Mouse (Mus musculus) Patski (cell line): ENCODE measurements around the gene Kmt2b. TPM values are rescaled to one million over a fixed set of nuclear protein-coding genes. Genes with fewer than 3 reads are reported as not detected.

Experiments
- ATAC-seq: fragments of 100-300 bp; one replicate; pipeline ENCODE4 v1.8.0; 2021
- CTCF ChIA-PET: fragments of 350-600 bp; sonication (Branson Sonifier 250); formaldehyde crosslinking; loops from one replicate; lab custom pipeline; 2022; ENCODE audit warnings: inconsistent platforms; lab: Charles Lee
- POLR2A ChIA-PET: fragments of 350-600 bp; sonication (Branson Sonifier 250); formaldehyde crosslinking; loops from one replicate; lab custom pipeline; 2022; ENCODE audit warnings: antibody characterized with exemption, inconsistent platforms; lab: Charles Lee
- DNase-seq: peaks from one replicate; pipeline ENCODE4 v3.0.0-alpha.2; 2011; ENCODE audit warnings: low read depth, low spot score
- H3K27me3 ChIP-seq: fragments of 371-371 bp; one replicate; pipeline ENCODE4 v1.5.1; 2021
- CTCF ChIP-seq: fragments of 100-300 bp; IDR thresholded peaks from one replicate; pipeline ENCODE4 v1.5.1; 2021
- in situ Hi-C: fragments of 300-500 bp; cut with MboI; formaldehyde crosslinking; loops from 3 replicates; pipeline ENCODE4 v1.11.1; 2018; ENCODE audit warnings: low pct_unique_long_range_greater_than_20kb, mixed read lengths
- polyA plus RNA-seq: library from polyadenylated mRNA; unstranded; gene quantifications from one replicate; pipeline ENCODE4 v1.2.3, GENCODE M21; 2021

Gene Kmt2b
- polyA plus RNA-seq, 1 experiment from 2014 or later = 40.7 TPM

DNA sequence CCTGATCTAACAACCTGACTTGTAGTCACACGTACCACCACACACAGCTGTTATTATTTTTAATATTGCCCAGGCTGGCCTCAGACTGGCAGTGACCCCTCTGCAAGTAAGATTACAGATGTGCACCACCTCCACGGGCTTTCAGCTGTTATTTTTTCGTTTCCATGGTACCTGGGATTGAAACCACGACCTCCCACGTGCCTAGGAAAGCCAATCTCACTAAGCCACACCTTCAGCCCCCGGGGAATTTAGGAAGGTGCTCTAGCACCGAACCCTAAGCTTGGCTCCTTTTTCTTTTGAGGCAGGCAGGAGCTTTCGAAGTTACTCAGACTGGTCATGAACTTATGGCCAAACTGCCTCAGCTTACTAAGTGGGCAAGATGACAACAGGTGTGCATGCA lies 15.9 kb upstream of the Kmt2b start:
- DNase-seq (no peak), ATAC-seq (no peak)
- POLR2A ChIA-PET = interaction anchor here (0.8 kb wide), 1 partner anchor 21 kb away, joined by 3 read pairs; no protein-coding TSS in a partner anchor
- CTCF ChIA-PET = interaction anchor here (1.0 to 9.3 kb wide), 3 partner anchors 9 to 64 kb away, joined by 3 to 65 read pairs (median 29); partner anchors contain the start of genes Kmt2b and Upk1a
- H3K27me3 ChIP-seq = no peaks in the 10 kb centered on the region
- no peak for TF ChIP-seq CTCF
- in situ Hi-C loops = no loop called here

DNA sequence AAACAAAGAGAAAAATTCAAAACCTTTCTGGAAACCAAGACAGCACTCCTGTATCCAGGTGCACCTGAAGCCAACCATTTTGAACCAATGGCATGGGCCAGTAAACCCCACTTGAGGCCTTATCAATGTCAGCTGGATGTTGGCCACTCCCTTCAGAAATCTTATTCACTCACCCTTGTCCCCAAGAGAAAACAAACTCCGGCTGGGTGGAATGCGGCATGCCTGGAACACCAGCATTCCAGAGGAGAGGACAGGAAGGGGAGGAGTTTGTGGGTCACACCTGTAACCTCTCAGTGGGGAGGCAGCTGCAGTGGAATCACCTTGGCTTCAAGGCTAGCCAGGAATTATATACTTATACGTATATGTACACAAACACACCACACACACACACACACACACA lies 14.1 kb upstream of the Kmt2b start:
- H3K27me3 ChIP-seq = no peaks in the 10 kb centered on the region
- TF ChIP-seq CTCF = no peak
- DNase-seq = no peak
- CTCF ChIA-PET = interaction anchor here (4.2 to 9.3 kb wide), 2 partner anchors 11 to 12 kb away, joined by 29 to 65 read pairs; partner anchors contain the start of genes Kmt2b and Upk1a
- no peak for ATAC-seq
- in situ Hi-C loops = no loop called here
- POLR2A ChIA-PET = no interaction called here

DNA sequence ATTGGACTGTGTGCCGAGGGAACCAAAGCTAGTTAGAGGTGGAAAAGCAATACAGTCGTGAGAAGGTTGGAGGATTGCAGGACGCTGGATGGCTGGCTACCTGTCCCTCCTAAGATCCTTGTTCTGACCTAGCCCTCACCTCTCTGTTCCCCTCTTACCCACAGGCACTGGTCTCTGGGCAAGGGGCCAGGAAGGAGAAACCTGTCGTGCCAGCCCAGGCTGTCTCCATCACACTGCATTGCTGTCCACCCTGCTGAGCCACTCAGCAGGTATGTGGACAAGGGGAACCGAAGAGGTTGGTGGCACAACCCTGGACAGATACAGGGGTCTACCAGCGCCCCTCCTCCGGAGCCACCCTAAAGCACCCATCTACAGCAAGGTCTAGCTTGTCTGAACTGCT lies 12.1 kb upstream of the Kmt2b start:
- CTCF ChIA-PET = interaction anchor here (0.8 to 9.3 kb wide), 3 partner anchors 10 to 17 kb away, joined by 3 to 65 read pairs (median 5); partner anchors contain the start of gene Kmt2b
- POLR2A ChIA-PET = interaction anchor here (0.6 kb wide), 1 partner anchor 10 kb away, joined by 4 read pairs; no protein-coding TSS in a partner anchor
- no peak for DNase-seq
- in situ Hi-C loops = no loop called here
- no peak for TF ChIP-seq CTCF
- no peak for ATAC-seq
- H3K27me3 ChIP-seq = no peaks in the 10 kb centered on the region

DNA sequence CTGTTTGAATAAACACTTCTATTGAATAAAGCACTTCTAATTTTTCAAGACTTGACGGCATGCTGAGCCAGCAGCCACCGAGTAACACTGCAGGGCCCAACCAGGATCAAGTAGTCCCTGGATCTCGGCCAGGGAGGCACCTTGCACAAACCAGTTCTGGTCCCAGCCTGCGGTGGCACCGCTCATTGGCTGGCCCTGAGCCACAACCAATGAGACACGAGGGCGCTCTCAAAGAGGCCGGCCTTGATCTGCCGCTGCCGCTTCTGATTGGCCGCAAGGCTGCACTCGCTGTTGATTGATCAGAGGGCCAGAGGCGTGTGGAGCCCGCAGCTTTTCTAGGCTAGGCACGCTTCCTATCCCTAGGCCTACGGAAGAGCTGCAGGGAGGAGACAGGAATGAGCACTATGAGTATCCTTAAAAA lies 11.4 kb upstream of the Kmt2b start:
- no peak for TF ChIP-seq CTCF
- no peaks in the 10 kb centered on the region for H3K27me3 ChIP-seq
- POLR2A ChIA-PET = no interaction called here
- DNase-seq (peak; percentile 68), ATAC-seq (peak; percentile 84)
- CTCF ChIA-PET = interaction anchor here (9.3 kb wide), 1 partner anchor 9 kb away, joined by 65 read pairs; the partner anchor contains the start of gene Kmt2b
- in situ Hi-C loops = no loop called here

DNA sequence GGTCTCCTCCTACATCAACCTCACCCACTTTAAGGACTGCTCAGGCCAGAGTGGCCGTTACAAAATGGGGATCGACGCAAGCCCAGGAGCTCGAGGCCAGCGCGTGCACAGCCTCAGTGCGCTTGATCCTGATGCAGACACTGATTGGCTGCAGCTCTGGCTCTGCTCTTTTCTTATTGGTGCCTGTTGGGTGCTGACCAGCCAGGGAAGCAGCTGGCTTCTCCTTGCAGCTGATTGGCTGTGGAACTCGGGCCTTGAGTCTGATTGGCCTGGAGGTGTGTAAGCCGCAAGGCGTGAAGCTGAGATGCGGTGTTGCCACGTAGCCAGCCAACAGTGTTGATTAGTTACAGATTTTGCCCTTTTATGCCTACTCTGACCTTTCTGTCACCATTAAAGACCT lies 10.3 kb upstream of the Kmt2b start, which contains the start of gene Zbtb32:
Gene Zbtb32, minus strand, starts transcription at position 124 of the 400 bp plus-strand sequence.
- in situ Hi-C loops = no loop called here
- no peaks in the 10 kb centered on the region for H3K27me3 ChIP-seq
- TF ChIP-seq CTCF = no peak
- CTCF ChIA-PET = interaction anchor here (1.8 kb wide), 2 partner anchors 9 to 15 kb away, joined by 8 to 9 read pairs; no protein-coding TSS in a partner anchor
- ATAC-seq (no peak), DNase-seq (no peak)
- POLR2A ChIA-PET = no interaction called here

DNA sequence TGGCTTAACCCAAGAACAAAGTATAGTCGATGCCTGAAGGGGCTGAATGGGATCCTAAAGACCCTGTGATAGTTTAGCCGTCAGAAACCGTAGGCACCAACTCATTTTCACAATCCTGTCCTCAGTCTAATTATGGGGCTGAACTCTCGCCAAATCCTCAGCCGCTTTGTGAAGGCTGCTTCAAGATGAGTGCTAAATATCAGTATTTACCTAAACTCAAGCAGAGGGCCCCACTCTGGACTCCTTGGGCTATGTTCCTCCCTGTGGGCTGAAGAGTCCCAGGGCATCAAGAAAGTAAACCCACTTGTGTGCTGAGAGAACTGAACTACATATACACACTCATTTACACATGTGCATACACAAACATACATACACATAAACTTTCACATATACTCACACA lies 8.3 kb upstream of the Kmt2b start:
- no peaks in the 10 kb centered on the region for H3K27me3 ChIP-seq
- DNase-seq (no peak), ATAC-seq (no peak)
- ChIA-PET POLR2A (no interaction called here), CTCF (no interaction called here)
- in situ Hi-C loops = no loop called here
- TF ChIP-seq CTCF = no peak

DNA sequence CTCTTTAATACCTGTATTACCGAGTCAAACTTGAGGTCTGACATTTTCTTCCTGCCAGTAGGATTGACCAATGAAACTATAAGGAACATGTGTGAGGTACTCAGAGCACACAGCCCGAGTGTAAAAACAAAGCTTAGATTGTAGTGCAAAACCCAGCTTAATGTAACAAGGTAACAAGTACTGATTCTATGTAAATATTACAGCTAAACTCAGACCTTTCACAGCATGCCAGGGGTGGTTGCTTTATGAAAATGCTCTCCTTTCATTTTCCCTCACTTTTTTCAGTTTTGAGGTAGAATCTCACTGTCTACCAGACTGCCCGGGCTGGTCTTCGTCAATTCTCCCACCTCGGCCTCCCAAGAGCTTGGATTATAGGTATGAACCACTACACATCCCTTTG lies 7.6 kb upstream of the Kmt2b start:
- POLR2A ChIA-PET = interaction anchor here (0.6 kb wide), 1 partner anchor 361 kb away, joined by 5 read pairs; the partner anchor contains the start of gene Usf2
- in situ Hi-C loops = no loop called here
- CTCF ChIA-PET = interaction anchor here (1.2 kb wide), 2 partner anchors 17 to 18 kb away, joined by 3 to 4 read pairs; partner anchors contain the start of gene Upk1a
- DNase-seq (no peak), ATAC-seq (no peak)
- TF ChIP-seq CTCF = no peak
- H3K27me3 ChIP-seq = no peaks in the 10 kb centered on the region

DNA sequence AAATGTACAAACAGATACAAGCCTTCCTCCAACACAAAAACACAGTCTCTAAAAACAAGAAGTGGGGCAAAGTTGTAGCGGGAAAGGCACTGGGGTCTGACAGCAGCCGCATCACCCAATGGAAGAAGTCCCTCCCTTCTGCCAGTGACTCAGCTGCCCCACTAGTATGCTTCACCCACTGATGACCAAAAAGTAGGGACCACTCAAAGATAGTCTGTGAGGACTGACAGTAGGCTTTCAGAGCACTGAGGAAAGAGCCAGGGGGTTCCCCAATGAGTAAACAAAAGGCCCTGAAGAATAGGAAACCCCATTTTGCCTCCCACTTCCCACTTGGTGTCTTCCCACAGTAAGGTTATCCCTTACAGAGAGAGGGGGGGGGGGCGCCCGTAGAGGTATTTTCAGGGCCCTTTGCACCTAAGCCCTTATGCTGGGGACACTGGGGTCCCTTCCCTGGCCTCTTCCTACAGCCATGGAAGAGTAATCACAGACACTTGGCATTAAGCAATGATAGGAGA lies 6.0 kb upstream of the Kmt2b start:
- no peak for DNase-seq
- ChIA-PET POLR2A (no interaction called here), CTCF (interaction anchor here (6.9 kb wide), 1 partner anchor 10 kb away, joined by 65 read pairs; no protein-coding TSS in a partner anchor)
- in situ Hi-C loops = no loop called here
- no peaks in the 10 kb centered on the region for H3K27me3 ChIP-seq
- ATAC-seq = no peak
- TF ChIP-seq CTCF = no peak

DNA sequence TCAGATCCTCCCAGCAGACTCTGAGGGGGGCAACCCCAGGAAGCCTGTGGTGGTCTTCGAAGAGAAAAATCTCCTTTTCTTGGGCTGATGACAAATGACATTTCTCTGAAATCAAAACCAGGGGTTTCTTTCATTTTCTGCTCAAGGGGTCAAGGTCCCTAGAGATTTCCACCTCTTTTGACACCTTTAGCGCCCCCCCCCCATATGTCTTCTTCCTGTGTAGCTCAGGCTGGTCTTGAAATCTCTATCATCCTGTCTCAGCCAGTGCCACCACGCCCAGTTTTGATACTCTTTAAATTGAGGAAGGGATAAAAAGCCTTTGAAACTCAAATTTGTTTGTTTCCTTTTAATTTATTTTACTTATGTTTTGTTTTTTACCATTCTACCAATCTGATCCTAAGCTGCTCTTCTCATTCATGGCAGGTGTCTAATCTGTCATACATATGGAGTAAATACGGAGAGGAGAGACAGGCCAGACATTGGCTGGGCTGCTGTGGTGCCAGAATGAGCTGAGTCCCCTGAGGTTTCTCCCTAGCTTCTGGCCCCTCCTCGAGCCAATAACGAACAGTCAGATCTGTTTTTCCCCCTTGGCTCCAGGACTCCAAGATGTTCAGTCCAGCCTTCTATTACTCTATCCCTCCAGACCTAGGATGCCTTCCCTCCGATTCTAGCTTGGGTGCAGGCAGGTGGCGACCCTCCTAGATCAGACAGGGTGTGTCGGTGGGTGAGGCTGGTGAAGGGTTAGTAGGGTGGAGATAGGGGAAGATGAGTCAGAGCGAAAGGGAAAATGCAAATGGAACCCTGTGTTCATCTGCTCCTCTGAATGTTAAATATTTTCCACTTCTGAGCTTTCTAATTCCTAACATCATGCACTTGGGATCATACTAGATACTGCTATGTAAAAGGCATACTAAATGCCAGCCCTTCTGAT lies 5.3 kb upstream of the Kmt2b start:
- no peak for DNase-seq
- in situ Hi-C loops = no loop called here
- CTCF ChIA-PET = interaction anchor here (2.3 to 6.9 kb wide), 2 partner anchors 11 to 20 kb away, joined by 14 to 65 read pairs; no protein-coding TSS in a partner anchor
- POLR2A ChIA-PET = no interaction called here
- no peak for ATAC-seq
- no peaks in the 10 kb centered on the region for H3K27me3 ChIP-seq
- no peak for TF ChIP-seq CTCF

DNA sequence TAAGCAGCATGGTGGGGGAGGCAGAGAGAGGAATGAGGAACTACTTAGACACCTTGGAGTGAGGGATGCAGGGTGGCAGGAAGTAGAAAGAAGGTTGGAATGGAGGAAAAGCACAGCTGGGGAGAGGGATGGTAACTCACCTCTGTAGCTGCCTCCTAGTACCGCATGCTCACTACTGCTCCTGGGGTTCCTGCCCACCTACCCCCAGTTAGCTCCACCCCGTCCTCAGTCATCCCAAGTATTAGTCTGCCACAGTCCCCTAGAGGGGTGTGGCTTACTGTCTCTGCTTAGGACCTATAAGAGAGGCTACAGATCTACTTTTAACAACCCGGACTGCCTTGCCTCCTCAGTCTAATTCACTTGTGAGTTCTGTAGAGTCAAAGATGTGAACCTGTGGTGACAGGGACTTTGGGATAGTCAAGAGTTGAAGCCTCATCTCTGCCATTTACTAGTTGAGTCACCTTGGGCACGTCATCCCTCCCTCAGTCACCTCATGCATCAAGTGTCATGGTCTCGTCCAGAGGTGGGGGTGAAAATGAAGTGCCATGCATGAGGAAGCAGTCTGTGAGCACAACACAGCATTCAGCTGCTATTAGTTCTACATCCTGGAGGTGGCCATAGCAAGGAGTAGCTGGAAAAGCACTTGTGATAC lies 4.4 kb upstream of the Kmt2b start:
- in situ Hi-C loops = no loop called here
- POLR2A ChIA-PET = interaction anchor here (1.5 kb wide), 1 partner anchor 23 kb away, joined by 10 read pairs; no protein-coding TSS in a partner anchor
- CTCF ChIA-PET = interaction anchor here (2.3 to 6.9 kb wide), 2 partner anchors 12 to 21 kb away, joined by 14 to 65 read pairs; no protein-coding TSS in a partner anchor
- H3K27me3 ChIP-seq = no peaks in the 10 kb centered on the region
- ATAC-seq = no peak
- no peak for DNase-seq
- TF ChIP-seq CTCF = no peak
